Mouse (Mus musculus): ENCODE data around the gene 9530053A07Rik. TPM values are rescaled to one million over a fixed set of nuclear protein-coding genes. Genes with fewer than 3 reads are reported as not detected.

9530053A07Rik gene
- polyA plus RNA-seq, 1 experiment, result 0.57 TPM

DNA sequence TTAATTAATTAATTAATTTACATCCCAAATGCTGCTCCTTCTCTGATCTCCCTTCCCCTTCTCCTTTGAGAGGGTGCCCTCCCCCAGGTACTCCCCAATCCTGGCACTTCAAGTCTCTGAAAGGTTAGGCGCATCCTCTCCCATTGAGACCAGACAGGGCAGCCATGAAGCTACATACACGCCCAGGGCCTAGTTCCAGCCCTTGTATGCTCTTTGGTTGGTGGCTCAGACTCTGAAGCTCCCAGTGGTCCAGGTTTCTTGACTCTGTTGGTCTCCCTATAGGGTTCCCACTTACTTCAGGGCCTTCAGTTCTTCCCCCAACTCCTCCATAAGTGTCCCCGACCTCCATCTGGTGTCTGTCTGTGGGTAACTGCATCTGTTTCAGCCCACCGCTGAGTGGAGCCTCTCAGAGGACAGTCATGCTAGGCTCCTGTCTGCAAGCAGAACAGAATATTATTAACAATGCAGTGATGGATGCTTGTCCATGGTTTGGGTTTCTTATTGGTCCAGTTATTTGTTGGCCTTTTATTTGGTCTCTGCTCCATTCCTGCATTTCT lies 76.9 kb downstream of the 9530053A07Rik start:
- no peaks in the 10 kb centered on the region for H3K4me1 ChIP-seq (ENCODE audit: control insufficient read depth, insufficient read depth, insufficient read length, low read length)
- WGBS, result 68% methylated on average over 4 of the region's 4 CpGs

DNA sequence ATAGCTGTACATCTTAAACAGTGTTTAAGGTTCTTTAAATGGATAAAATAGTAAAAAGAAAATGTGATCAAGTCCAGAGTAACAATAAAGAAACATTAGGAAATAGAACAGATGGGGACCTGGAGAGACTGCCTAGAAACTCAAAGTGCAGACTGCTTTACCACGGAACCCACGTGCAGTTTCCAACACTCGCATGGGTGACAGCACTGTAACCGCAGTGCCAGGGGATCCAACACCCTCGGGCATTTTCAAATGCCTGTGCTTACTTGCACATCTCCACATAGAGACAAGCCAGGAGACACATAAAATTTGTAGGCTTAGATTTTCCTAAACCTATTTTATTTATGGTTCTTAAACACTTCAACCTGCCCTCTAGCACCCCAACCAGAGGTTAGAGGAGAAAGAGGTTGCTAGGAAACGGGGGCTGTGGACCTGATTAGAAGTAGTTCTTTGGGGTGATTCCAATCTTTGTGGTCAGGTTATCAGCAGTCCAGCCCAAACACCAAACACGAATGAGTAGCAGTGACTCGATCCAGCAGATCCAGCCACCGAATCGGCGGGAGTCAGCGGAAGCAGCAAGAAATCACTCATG lies 79.2 kb downstream of the 9530053A07Rik start:
- Histone ChIP-seq H3K27ac (ENCODE audit: insufficient read depth, low read depth, low read length) (no peak overlapping the region), H3K4me1 (ENCODE audit: control insufficient read depth, insufficient read depth, insufficient read length, low read length) (no peaks in the 10 kb centered on the region), H3K27me3 (ENCODE audit: control insufficient read depth, insufficient read depth, low read length) (no peaks in the 10 kb centered on the region), H3K4me3 (ENCODE audit: low read depth, low read length) (peak overlapping the region; percentile 24), H3K36me3 (ENCODE audit: control insufficient read depth, insufficient read depth, low read length) (no peaks in the 10 kb centered on the region)
- WGBS, result 22% methylated on average over 12 of the region's 12 CpGs
- TF ChIP-seq POLR2A (IDR thresholded peaks at IDR 0.05; ENCODE audit: low read depth, low read length), result no peak
- no peak for TF ChIP-seq CTCF (IDR thresholded peaks at IDR 0.05; ENCODE audit: extremely low read depth, insufficient read length, insufficient replicate concordance, low read depth, low read length)

More for the DNA sequence above, 76.9 kb downstream of the 9530053A07Rik start:
- no peaks in the 10 kb centered on the region for H3K27me3 ChIP-seq (ENCODE audit: control insufficient read depth, insufficient read depth, low read length)
- no peaks in the 10 kb centered on the region for H3K36me3 ChIP-seq (ENCODE audit: control insufficient read depth, insufficient read depth, low read length)
- no peak overlapping the region for H3K4me3 ChIP-seq (ENCODE audit: low read depth, low read length)
- TF ChIP-seq CTCF (IDR thresholded peaks at IDR 0.05; ENCODE audit: extremely low read depth, insufficient read length, insufficient replicate concordance, low read depth, low read length), result no peak
- no peak for TF ChIP-seq POLR2A (IDR thresholded peaks at IDR 0.05; ENCODE audit: low read depth, low read length)
- no peak overlapping the region for H3K27ac ChIP-seq (ENCODE audit: insufficient read depth, low read depth, low read length)

DNA sequence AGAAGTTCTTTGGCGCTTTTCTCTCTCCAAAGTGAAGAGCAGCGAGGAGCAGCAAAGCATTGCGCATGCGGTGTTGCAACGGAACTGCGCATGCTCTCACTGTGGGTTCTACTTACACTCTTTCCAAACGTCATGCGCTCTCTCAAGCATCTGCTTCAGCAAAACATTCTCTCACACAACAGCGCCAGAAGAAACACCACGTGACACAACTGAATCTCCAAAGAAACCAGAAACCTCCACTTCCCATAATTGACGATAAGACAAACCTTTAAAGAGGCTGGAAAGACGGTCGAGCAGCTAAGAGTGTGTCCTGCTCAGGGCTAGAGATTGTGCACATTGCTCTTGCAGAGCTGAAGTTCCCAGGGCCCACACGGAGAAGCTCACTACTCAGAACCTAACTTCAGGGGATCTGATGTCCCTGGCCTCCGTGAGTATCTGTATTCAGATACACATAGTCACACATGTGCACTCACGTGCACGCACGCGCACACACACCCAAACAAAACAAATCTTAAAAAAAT lies 79.8 kb downstream of the 9530053A07Rik start:
- Histone ChIP-seq H3K27ac (ENCODE audit: insufficient read depth, low read depth, low read length) (no peak overlapping the region; the same call in 1 of the 2 replicates), H3K36me3 (ENCODE audit: control insufficient read depth, insufficient read depth, low read length) (no peaks in the 10 kb centered on the region), H3K4me1 (ENCODE audit: control insufficient read depth, insufficient read depth, insufficient read length, low read length) (no peaks in the 10 kb centered on the region), H3K4me3 (ENCODE audit: low read depth, low read length) (peak overlapping the region; percentile 24), H3K27me3 (ENCODE audit: control insufficient read depth, insufficient read depth, low read length) (no peaks in the 10 kb centered on the region)
- TF ChIP-seq CTCF (IDR thresholded peaks at IDR 0.05; ENCODE audit: extremely low read depth, insufficient read length, insufficient replicate concordance, low read depth, low read length) (no peak), POLR2A (IDR thresholded peaks at IDR 0.05; ENCODE audit: low read depth, low read length) (no peak)
- 40% methylated on average over 19 of the region's 19 CpGs for WGBS

DNA sequence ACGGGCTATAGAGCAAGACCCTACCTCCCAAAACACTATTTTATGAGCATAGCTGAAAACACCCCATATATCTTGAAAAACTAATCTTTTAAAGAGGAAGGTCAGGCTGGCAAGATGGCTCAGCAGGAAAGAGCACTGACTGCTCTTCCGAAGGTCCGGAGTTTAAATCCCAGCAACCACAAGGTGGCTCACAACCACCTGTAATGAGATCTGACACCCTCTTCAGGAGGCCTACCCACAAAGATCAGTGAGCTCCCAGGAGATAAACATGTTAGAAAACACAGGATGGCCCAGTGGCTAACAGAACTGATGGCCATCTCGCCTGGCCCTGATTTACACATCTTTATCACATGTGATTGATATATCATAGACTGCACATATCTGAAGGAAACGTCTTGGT lies 81.5 kb downstream of the 9530053A07Rik start:
- H3K27ac ChIP-seq (ENCODE audit: insufficient read depth, low read depth, low read length), result no peak overlapping the region
- no peak for TF ChIP-seq POLR2A (IDR thresholded peaks at IDR 0.05; ENCODE audit: low read depth, low read length)
- TF ChIP-seq CTCF (IDR thresholded peaks at IDR 0.05; ENCODE audit: extremely low read depth, insufficient read length, insufficient replicate concordance, low read depth, low read length), result no peak
- H3K4me3 ChIP-seq (ENCODE audit: low read depth, low read length), result no peak overlapping the region
- H3K4me1 ChIP-seq (ENCODE audit: control insufficient read depth, insufficient read depth, insufficient read length, low read length), result no peaks in the 10 kb centered on the region
- no peaks in the 10 kb centered on the region for H3K36me3 ChIP-seq (ENCODE audit: control insufficient read depth, insufficient read depth, low read length)
- 44% methylated on average over 5 of the region's 5 CpGs for WGBS
- no peaks in the 10 kb centered on the region for H3K27me3 ChIP-seq (ENCODE audit: control insufficient read depth, insufficient read depth, low read length)

DNA sequence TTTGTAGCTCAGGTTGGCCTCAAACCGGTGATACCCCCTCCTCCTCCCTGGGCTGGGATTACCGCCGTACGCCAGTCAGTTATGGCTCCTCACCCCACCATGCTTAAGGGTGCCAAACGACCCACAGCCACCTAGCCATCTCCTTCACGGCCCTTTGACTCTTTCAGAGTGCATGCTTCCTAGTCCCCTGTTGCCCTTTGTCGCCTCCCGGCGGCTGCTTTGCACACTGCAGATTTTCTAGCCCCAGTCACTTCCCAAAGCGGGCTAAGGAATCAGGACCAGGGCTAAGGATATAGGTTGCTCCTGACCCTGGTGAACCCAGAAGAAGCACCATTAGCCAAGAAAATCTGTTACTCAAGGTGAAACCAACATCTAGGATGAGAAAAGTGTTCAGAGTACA lies 84.9 kb downstream of the 9530053A07Rik start:
- H3K27ac ChIP-seq (ENCODE audit: insufficient read depth, low read depth, low read length), result no peak overlapping the region
- H3K4me1 ChIP-seq (ENCODE audit: control insufficient read depth, insufficient read depth, insufficient read length, low read length), result no peaks in the 10 kb centered on the region
- no peak overlapping the region for H3K4me3 ChIP-seq (ENCODE audit: low read depth, low read length)
- WGBS, result 17% methylated on average over 10 of the region's 10 CpGs
- no peaks in the 10 kb centered on the region for H3K36me3 ChIP-seq (ENCODE audit: control insufficient read depth, insufficient read depth, low read length)
- TF ChIP-seq POLR2A (IDR thresholded peaks at IDR 0.05; ENCODE audit: low read depth, low read length), result no peak
- peak; percentile 76 for TF ChIP-seq CTCF (IDR thresholded peaks at IDR 0.05; ENCODE audit: extremely low read depth, insufficient read length, insufficient replicate concordance, low read depth, low read length)
- no peaks in the 10 kb centered on the region for H3K27me3 ChIP-seq (ENCODE audit: control insufficient read depth, insufficient read depth, low read length)

Other genes starting within 250 kb of the 9530053A07Rik start
- gene Zfp974, start 200.0 kb upstream of the 9530053A07Rik start, polyA plus RNA-seq (2012; rRNA removed), result 0.39 and 0.48 TPM in 2 replicates
- gene Zfp780b, start 150.3 kb upstream of the 9530053A07Rik start, polyA plus RNA-seq (2012; rRNA removed), result 0.22 and 0.62 TPM in 2 replicates
- 0.15 and 0.23 TPM in 2 replicates for gene Zfp850, start 115.4 kb upstream of the 9530053A07Rik start, polyA plus RNA-seq (2012; rRNA removed)
- 51.2 and 74.1 TPM in 2 replicates for gene Psmc4, start 79.4 kb upstream of the 9530053A07Rik start, polyA plus RNA-seq (2012; rRNA removed)
- 1,238 and 3,973 TPM in 2 replicates for gene Fcgbp, start 58.2 kb upstream of the 9530053A07Rik start, polyA plus RNA-seq (2012; rRNA removed)
- 15.7 and 26.6 TPM in 2 replicates for gene Fbl, start 40.2 kb downstream of the 9530053A07Rik start, polyA plus RNA-seq (2012; rRNA removed)
- gene Dyrk1b, start 50.0 kb downstream of the 9530053A07Rik start, polyA plus RNA-seq (2012; rRNA removed), result 19.0 and 58.6 TPM in 2 replicates
- 1.1 and 2.3 TPM in 2 replicates for gene Eid2, start 138.4 kb downstream of the 9530053A07Rik start, polyA plus RNA-seq (2012; rRNA removed)
- gene Eid2b, start 148.3 kb downstream of the 9530053A07Rik start, polyA plus RNA-seq (2012; rRNA removed), result 3.9 and 5.8 TPM in 2 replicates
- gene Selenov, start 161.7 kb downstream of the 9530053A07Rik start, polyA plus RNA-seq (2012; rRNA removed), result not detected in 2 replicates
- gene Dll3, start 172.8 kb downstream of the 9530053A07Rik start, polyA plus RNA-seq (2012; rRNA removed), result 0.44 and 2.4 TPM in 2 replicates
- 37.3 and 62.7 TPM in 2 replicates for gene Timm50, start 182.6 kb downstream of the 9530053A07Rik start, polyA plus RNA-seq (2012; rRNA removed)
- 58.8 and 104 TPM in 2 replicates for gene Supt5, start 209.3 kb downstream of the 9530053A07Rik start, polyA plus RNA-seq (2012; rRNA removed)
- gene Rps16, start 221.2 kb downstream of the 9530053A07Rik start, polyA plus RNA-seq (2012; rRNA removed), result 877 and 996 TPM in 2 replicates
- gene Plekhg2, start 243.1 kb downstream of the 9530053A07Rik start, polyA plus RNA-seq (2012; rRNA removed), result 22.9 and 58.2 TPM in 2 replicates

Data from small intestine, adult 2 months (tissue).